Mouse (Mus musculus): ENCODE results near the gene Kptn.

- TF ChIP-seq CTCF (IDR thresholded peaks at IDR 0.05; ENCODE audit: extremely low read depth, insufficient read depth, insufficient read length, insufficient replicate concordance), result no peak
- TF ChIP-seq POLR2A (IDR thresholded peaks at IDR 0.05; ENCODE audit: low read depth, low read length), result no peak
These were observed 41.0 kb downstream of the Kptn start for GRCm38 (mm10) chr7:16160702-16161101.

All from spleen, adult 2 months (tissue).